Mouse (Mus musculus) heart, postnatal 25 days (tissue): ENCODE results near the gene Clec16a. TPM values are rescaled to one million over a fixed set of nuclear protein-coding genes. Genes with fewer than 3 reads are reported as not detected.

Source experiments
- DNase-seq: peaks from one replicate; pipeline ENCODE4 v3.0.0; 2022; ENCODE audit warnings: low spot score
- intact Hi-C: fragments of 180-260 bp; cut with DNase I; formaldehyde crosslinking; loops from one replicate; pipeline ENCODE4 v1.15.1; 2025
- total RNA-seq, 2 experiments: library from RNA; stranded (reverse); gene quantifications; 2 replicates each; pipeline ENCODE4 v1.2.3; 2021

Clec16a gene
- total RNA-seq, 2 experiments from 2014 or later: 55.1 to 56.0 TPM

DNA sequence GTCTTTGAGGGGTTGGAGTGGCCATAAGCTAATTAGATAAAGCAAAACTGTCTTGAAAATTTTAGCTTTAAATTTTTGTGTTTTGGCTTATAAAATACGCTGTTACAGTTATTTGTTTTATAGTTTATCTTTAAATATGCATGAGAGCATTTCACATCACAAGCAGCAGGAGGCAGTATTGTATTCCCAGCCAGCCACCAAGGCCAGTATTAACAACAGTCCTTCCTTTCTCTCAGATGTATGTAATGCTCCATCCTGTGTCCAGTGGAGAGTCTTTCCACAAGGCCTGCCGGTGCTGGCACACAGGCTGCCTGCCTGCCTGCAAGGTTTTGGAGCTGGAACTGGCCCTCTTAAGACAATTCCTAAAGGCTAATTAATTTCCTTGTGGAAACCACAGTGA lies 26.7 kb downstream of the Clec16a start:
- intact Hi-C loops: loop anchor here (2.0 kb wide), 2 partner anchors 215 to 275 kb away; no protein-coding TSS in a partner anchor
- no peak for DNase-seq

DNA sequence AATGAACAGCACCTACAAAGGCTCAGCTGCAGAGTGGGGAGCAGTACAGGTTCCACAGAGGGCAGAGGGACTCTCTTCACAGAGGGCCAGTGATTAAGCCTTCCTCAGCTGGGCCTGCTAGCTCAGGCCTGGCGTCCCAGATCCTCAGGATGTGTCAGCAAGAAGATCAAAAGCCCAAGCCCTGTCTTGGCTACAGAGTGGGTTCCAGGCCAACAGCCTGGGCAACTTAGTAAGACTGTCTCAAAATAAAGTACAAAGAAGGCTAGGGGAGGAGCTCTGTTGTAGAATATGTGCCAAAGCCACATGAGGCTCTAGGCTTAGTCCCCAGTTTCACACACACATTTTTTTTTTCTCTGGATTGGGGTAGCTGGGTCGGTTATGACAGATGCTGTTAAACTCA lies 29.8 kb downstream of the Clec16a start:
- DNase-seq: peak; percentile 12
- intact Hi-C loops: no loop called here

DNA sequence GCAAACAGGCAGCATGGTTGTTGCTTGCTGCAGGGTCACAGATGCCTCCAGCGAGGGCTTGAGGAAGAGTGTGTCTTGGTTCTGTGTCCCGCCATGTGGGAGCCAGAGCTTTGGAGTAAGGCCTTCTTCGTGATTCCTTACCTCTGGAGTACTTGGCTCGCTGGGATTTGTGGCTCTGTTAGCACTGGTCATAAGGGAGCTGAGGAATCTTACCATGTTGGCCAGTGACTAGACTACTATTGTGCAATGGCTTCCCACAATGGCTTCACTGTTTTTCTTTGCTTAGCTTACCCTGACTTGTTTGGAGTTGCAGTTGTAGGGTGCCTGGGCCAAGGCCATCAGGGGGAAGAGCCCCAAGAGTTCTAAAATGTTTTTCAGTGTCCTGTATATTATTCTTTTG lies 30.8 kb downstream of the Clec16a start:
- intact Hi-C loops: no loop called here
- DNase-seq: no peak

DNA sequence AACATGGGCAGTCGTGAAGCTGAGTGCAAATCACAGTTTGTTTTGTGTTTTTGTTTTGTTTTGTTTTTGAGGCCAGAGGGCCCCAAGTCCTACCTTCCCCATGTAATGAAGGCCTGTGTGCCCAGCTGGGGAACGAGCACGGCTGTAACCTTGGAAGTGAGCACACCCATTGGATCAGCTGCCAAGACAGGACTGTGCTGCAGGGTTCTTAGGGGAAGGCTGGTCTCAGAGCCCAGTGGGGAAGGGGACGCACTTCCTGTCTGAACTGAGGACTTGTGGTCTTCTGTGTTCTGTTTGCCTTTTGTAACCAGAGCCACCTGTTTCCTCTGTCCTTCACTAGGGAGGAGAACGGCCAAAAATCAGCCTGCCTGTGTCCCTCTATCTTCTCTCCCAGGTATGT lies 32.4 kb downstream of the Clec16a start:
- DNase-seq: no peak
- intact Hi-C loops: no loop called here

DNA sequence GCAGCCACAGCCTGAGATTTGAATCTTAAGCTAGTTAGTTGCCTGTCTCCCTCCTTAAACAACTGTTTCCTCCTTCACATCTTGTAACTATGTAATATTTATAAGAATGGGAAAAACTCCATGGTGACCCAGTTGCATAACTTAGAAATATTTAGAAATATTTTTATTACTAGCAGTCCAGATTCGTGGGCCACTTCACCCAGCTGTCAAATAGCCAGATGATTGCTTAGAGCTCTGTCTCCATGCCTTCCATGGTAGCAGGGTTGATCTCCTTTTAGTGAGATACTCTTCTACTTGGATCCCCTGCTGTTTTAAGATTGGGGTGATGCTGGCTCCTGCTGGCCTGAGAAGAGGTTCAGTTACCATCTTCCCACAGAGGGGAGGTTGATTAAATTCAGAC lies 33.2 kb downstream of the Clec16a start:
- intact Hi-C loops: no loop called here
- no peak for DNase-seq

DNA sequence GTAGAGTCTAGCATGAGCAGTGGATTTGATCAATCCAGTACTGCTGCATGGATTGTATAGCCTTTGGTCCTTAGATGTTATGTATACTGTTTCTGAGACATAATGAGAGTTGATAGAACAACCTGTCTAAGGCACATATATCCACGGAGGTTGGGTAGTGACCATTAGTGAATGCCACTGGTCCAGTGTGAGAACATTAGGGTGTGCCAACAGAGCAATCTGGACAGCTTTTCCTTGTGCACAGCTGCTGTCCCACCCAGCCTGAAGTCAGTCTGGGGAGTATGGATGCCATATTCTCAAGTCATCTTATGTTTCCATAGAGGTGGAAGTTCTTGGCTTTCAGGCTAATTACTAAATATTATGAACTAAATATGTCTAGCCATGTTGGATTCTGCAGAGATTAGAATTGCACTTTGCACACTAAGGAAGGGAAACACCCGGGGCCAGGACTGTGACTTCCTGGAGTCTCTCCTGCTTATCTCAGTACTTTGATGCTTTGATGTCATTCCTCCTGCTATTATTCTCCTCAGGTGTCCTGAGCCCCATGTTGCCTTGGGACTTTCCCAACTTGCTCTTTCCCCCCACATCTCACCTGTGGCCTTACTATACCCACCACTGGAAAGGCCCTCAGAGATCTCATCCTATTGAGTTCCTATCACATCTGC lies 36.2 kb downstream of the Clec16a start:
- no peak for DNase-seq
- intact Hi-C loops: no loop called here

DNA sequence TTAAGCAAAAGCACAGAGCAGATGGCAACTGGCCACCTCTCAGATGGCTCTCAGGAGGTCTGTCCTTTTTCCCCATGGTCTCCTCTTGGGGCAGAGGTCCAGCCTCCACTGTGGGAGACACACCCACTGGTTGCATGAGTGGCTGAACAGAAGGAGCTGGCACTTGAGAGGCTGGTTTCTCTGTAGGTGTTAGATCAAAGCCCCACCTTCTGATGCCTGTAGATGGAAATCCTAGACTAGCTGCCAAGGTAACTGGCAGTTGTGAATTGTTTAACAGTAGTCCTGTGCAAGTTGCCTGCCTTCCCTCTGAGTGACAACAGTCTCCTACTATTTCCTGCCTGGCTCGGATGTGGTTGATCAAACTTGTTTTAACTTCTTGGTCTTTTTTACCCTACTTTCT lies 40.0 kb downstream of the Clec16a start:
- no peak for DNase-seq
- intact Hi-C loops: no loop called here

DNA sequence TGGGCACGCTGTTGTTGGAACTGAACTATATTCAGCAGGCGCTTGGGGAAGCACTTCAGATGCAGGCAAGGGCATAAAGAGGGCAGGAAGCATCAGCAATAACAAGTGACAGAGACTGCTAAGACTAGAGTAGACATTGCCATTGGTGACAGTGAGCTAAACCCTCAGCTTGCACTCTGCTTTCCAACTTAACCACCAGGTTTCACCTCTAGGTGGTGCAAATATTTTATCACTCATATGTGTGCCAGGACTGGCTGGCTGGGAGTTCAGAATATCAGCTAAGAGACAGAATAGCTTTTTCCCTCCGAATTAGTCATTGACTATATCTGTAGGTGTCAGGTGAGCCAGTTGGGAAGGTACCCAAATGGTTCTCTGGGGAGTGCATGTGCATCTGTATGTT lies 41.4 kb downstream of the Clec16a start:
- intact Hi-C loops: no loop called here
- DNase-seq: no peak

DNA sequence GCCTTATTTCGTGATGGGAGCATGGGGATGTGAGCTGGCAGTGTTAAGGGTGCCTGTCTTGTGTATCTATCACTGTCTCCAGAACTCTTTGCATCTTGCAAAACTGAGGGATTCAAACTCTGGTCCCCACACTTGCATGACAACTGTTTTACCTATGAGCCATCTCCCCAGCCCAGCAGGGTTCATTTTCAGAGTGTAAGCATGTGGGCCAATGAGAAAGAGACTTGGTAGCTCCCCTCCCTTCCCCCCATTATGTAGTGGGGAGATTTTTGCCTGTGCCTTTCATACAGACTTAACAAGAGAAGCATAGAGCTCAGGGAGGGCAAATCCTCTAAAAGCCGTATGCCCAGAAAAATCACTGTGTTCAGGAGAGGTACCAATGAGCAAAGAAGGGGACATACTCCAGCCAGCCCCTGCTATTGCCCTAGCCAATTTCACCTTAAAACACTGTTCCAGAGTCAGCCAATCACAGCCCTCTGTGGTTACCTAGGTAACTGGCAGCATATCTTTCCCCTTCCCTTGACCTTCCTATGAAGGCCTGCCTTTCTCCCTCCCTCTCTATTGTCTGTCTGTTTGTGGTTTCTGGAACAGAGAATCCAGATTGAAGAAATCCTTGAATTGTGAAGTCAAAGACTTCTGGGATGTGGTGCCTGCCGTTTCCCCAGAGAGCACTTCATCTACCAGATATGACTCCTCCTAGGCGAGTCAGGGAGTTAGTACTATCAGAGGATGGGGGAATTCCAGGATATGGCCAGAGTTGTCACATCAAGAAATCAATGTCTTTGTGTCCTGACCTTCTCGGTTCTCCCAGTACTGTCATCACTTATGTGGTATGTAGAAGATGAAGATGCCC lies 55.0 kb downstream of the Clec16a start:
- no peak for DNase-seq
- intact Hi-C loops: no loop called here

DNA sequence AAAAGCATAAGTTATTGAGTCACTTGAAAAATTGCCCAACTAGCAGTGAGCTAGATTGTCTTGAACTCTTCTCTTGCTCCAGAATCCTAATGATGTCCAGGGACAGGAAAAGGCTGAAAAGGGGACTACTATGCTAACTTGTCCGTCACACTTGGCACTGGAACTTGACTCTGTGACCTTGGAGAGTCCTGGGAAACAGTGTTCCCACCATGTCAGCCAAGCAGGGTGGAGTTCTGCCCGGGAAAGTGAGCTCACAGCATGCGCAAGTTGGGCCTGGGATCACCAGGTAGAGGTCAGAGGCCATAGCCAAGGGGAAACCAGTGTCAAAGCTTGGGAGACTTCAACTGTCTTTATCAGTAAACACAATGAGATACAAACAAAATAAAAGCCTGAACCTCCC lies 62.7 kb downstream of the Clec16a start:
- intact Hi-C loops: no loop called here
- DNase-seq: no peak

DNA sequence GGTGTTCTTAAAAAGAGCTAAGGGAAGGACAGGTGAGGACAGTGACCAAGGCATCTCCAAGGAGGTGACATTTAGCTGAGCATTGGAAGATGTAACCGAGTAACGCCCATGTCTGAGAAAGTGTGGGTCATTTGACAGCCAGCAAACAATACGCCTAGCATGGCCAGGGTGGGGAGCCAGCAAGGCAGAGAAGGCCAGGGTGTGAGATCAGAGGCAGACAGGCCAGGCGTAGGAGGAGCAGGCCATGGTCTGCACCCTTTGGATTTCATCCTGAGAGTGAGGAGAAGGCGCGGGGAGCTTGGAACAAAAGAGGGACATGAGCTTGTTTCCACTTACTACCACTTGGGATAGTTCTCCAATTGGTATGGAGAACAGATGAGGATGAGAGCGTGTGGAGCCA lies 64.8 kb downstream of the Clec16a start:
- intact Hi-C loops: no loop called here
- DNase-seq: peak; percentile 49

DNA sequence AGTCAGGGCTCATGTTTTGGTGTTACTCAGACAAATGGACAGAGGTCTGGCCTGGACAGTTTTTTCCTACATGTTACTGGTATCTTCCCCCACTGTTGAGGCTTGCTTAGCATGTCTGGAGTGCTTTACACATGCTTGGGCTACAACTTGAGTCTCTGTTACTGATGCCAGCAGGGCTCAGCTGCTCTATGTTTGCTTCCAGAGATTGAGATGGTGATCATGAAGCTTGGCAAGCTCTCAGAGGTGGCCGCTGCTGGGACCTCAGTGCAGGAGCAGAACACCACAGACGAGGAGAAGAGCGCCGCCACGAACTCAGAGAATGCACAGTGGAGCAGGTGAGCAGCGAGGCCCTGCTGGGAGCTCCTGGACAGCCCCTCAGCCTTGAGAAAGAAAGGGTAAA lies 65.7 kb downstream of the Clec16a start:
- intact Hi-C loops: no loop called here
- no peak for DNase-seq

DNA sequence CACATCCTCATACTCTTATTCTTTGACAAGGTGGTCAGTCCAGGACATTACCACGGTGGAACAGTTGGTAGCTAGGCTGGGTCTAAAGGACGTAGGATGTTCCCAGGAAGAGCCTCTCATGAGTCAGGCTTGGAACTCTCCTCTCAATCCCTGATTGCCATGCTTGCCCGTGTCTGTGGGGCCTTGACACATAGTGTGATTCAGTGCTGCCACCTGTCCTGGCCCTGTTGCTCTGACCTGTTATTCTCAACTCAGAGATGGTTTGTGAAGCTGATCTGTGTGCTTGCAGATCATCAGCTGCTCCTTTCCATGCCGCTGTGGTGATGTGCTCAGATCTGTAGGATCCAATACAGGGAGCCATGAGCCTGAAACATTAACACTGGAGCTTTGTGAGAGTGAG lies 66.2 kb downstream of the Clec16a start:
- intact Hi-C loops: no loop called here

DNA sequence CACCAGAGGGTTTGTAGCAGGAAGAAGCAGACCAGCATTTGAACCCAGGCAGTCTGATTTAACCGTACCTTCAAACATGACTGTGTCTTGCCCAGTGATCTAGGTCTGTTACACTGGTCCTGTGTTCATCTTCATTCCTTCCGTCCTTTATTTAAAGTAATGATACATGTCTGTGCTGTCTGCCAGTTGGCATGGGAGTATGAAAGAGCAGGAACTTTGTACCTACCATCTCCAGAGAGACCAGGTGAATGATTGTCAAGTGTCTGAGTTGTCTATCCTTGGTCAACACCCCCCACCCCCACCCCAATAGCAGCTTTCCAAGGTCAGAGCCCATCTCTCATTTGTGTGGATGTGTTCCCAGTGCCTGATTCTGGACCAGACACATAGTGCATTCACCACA lies 68.9 kb downstream of the Clec16a start:
- no peak for DNase-seq
- intact Hi-C loops: no loop called here

More for the DNA sequence above, 66.2 kb downstream of the Clec16a start:
- no peak for DNase-seq

DNA sequence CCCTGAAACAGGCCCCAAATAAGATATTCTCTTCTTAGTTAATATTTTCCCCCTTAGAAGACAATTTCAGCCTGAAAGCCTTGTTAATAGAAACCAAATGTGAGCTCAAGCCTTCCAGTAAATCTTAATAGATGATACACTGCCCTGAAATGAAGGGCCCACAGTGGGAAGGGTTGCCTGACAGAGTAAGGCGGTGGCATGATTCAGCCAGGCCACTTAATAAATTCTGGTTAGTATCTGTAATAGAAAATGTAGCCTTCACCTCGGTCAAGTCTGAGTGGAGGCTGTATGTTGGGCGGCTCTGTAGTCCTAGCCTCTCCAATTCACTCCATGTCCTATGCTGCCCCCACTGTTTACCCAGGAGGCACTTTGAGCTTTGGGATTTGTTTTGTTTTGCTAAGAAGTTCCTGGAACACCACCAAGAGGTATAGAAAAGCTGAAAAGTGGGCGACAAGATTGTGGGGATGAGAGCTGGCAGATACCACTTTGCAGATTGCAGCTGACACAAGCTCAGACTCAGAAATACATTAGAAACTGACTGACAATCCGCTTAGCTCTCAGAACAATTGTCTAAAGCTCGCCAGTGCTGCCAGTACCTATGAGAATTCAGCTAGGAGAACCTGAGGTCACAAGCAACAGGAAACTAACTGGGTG lies 75.9 kb downstream of the Clec16a start:
- DNase-seq: no peak

DNA sequence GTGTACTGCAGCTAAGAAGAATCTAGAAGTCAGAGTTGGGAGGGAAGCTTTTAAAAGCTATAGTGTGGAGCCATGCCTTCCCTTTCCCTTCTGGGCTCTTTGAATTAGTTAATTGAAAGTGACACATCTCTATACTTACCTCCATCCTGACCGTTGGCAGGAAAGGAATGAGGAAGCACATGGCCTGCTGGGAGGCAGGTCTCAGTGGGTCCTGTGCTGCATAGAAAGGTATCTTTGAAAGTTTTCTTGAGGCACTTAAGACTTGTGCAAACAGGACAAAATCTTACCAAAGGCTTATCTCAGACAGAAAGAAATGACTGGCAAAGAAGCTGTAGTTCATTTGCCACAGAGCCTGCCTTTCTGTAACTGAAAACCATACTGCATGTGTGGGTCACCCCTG lies 76.6 kb downstream of the Clec16a start:
- intact Hi-C loops: no loop called here
- no peak for DNase-seq

More for the DNA sequence above, 75.9 kb downstream of the Clec16a start:
- intact Hi-C loops: no loop called here

DNA sequence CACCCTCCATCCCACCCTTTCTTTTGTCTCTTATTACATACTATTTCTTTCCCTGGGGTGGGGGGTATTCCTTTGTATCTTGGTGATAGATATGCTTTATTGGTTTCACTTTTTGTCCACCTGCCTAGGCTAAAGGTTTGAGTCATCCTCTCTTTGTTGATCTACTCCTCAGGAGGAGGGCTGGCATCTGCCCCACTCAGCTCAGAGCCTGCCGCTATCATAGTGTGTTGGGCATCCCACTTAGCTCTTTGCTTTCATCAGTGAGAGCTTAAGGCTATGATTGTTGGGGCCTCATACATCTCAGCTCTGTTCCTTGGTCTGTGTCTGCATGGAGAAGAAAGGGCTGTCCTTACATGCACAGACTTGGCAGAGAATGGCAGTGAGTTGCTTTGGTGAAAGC lies 81.0 kb downstream of the Clec16a start:
- intact Hi-C loops: no loop called here

DNA sequence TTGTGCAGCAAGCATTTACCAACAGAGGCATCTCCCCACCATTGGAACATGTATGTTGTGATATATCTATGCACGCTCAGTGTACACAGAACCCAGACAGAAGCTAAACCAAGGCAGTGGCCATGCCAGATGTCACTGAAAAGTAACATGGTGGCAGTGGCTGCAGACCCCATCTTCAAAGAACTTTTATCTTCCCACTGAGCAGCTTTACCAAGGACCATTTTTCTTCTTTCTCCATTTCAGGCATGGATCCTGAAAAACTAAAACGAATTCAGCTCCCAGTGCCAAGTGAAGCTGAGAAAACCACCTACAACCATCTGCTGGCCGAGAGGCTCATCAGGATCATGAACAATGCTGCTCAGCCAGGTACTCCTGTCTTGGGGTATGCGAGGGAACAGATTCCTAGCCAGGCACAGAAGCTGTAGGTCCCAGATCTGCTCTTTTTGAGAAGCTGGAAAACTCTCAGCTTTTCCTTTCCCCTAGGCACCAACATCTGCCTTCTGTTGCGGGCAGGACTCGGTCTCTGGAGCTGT lies 82.1 kb downstream of the Clec16a start:
- DNase-seq: no peak
- intact Hi-C loops: no loop called here

More for the DNA sequence above, 81.0 kb downstream of the Clec16a start:
- DNase-seq: no peak

DNA sequence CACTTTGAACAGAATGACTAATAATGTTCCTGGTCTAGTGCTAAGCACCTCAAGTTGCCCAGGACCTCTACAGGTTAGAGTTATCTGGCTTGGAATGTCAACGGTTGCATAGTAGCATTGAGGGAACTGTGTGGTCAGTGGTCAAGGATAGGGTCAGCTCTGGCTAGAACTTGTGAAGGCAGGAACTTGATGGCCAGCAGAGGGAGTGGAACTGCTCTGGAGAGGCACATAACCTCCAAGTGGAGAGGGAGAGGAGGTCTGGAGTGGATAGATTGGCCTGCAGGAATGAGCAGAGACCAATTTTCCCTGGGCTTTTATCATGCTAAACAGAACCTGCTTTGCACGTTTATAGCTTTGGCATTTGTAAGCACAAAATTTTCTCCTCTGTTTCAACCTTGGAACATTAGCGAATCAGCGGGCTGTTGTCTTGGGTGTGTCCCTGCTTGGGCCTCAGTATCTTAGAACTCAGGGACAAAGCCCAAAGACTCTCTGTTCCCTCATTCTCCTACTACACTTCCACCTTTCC lies 83.0 kb downstream of the Clec16a start:
- DNase-seq: no peak
- intact Hi-C loops: no loop called here

DNA sequence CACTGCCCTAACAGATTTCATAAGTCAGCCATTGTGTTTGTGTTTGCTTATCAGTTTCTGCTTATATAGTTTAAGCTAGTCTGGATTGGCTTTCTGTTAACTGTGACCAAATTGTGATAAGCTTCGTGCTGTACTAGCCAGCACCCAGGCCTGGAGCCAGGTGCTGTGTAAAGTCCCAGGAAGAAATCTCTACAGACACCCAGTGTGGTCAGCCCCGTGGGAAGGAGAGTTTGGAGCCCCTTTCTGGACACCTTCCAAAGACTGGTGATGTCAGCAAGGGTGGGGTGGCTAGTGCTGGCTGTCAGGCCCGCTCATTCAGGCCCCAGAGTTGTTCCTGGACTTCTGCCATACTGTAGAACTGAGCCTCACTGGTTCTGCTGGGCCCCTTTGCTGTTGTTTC lies 83.8 kb downstream of the Clec16a start:
- intact Hi-C loops: no loop called here
- DNase-seq: peak; percentile 49
